Mouse (Mus musculus): ENCODE data around the gene Actrt2.

DNA sequence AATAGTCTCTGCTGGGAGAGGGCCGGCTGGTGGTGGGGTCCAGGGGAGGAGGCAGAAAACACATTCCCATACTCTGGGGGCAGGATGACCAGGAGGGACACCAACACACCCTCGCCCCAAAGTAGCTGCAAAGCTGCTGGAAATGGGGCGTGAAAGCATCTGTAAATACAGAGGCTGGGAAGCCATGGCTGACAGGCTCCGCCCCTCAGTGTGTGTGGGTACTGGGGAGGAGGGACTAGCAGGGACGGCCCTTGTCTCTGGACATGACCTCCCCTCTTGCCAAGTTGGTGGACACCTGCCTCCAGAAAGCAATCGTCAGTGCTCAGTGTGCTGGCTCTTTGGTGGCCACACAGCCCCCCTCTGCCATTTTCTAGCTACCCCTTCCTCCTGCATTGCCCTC, 34.5 kb upstream of the Actrt2 start:
- no peak for TF ChIP-seq CTCF (IDR thresholded peaks at IDR 0.05; ENCODE audit: low read depth, low read length)
- TF ChIP-seq EP300 (IDR thresholded peaks at IDR 0.05; ENCODE audit: insufficient read depth, low read depth, low read length): no peak
- TF ChIP-seq POLR2A (IDR thresholded peaks at IDR 0.05; ENCODE audit: insufficient read depth, low read length): no peak

All from ES-Bruce4 (cell line).